Mouse (Mus musculus) lung, postnatal 36 days (tissue): ENCODE data around the gene P3h1.
A peak's percentile ranks its signal among the peaks of the same experiment; 100 is the strongest.
"Not testable (repeated sequence)": the region's sequence is repeated elsewhere in the genome, so short reads cannot be mapped to it uniquely, and the experiment has no call there.

Source experiments
- DNase-seq: peaks from one replicate; pipeline ENCODE4 v3.0.0; 2022; ENCODE audit warnings: mixed read lengths

Gene P3h1

GRCm38 (mm10) chr4:119275726-119276125 lies 43.0 kb downstream of the P3h1 start:
- DNase-seq = no peak

GRCm38 (mm10) chr4:119278784-119279183 lies 46.1 kb downstream of the P3h1 start:
- DNase-seq = not testable (repeated sequence)

DNA sequence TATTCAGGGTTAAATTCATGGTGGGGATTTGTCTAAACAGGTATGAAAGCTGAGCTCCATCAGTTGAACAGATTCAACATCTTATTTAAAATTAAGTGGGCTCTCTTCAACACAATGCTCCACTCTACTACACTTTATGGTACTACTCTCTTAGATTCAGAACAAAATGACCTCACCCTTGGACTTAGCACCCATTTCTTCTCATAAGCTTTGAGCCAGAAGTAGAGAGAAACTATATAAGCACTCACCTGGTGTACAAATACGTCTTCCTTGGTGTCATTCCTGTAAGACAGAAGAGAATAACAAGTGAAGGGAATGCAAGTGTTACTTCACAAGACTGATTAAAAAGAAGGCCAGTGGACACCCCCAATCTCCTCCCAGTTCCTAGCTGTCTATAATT lies 52.1 kb downstream of the P3h1 start:
- no peak for DNase-seq

DNA sequence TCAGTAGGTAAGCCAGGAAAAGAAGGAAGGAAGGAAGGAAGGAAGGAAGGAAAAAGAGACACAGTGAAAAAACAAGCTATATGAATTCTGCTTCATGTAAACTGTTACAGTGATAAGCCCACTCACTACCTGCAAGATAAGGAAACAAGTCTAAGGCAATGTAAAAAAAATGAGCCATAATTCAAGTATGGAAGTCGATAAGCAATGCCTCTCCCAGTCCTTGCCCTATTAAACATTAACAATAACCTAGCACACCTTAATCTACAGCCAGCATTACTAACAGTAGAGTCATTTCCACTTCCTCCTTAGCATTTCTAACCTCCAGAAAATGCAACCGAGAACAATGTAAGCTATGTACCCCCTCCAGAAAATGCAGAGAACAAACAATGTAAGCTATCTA lies 52.6 kb downstream of the P3h1 start:
- no peak for DNase-seq

- DNase-seq = no peak
Measured at GRCm38 (mm10) chr4:119291921-119292320, 59.2 kb downstream of the P3h1 start.

GRCm38 (mm10) chr4:119292771-119293573 lies 60.3 kb downstream of the P3h1 start:
- DNase-seq = peak; percentile 59

GRCm38 (mm10) chr4:119293574-119294258 lies 61.0 kb downstream of the P3h1 start:
- DNase-seq = peak; percentile 15

DNA sequence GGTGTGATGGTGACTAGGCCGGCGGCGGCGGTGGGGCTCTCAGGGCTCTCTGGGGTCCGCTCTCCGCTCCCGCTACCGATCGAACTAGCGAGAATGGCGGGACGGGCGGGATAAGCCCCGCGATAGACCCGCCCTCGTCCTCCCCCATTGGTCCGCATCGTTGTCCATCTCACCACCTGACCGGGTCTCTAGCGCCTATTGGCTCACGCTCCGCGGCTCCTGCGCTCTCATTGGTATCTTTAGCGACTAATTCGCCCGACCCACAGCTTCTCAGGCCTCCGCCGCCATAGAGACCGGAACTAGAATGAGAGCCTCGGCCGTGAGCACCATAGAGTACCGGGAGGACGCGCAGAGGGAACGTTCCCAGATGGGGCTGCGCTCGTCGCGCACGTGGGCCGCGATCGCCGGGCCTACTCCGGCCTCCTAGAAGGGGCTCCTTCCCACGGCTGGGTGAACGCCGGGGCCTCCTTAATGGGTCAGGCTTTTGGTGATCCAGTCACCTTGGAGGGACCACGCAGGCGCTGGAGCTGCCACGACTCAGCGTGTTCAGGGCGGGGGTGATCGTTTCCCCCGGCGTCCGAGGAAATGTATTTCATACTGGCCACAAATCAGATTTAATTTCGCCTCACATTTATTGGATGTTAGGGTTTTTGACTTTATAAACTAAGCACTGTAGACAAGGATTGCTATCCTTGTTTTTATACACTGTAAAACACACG lies 61.9 kb downstream of the P3h1 start, which contains the start of gene Ybx1:
Ybx1 (minus strand) TSS at position 190 of the 719 bp plus-strand sequence.
- DNase-seq = peak; percentile 99

DNA sequence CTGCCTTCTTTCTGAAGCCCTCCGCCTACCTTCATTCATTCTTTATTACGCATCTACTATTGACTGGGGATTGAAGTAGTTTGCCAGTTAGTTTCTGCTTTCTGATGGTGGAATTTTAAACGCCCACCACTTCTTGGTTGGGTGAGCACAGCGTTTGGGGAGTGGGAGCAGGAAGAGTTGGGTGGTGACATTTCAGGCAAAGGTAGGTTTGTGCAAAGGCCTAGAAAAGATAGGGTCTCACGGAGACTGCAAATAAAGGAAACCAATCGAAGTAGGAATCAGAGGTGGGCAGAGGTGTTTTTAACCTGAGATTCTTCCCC lies 62.4 kb downstream of the P3h1 start:
- no peak for DNase-seq

DNA sequence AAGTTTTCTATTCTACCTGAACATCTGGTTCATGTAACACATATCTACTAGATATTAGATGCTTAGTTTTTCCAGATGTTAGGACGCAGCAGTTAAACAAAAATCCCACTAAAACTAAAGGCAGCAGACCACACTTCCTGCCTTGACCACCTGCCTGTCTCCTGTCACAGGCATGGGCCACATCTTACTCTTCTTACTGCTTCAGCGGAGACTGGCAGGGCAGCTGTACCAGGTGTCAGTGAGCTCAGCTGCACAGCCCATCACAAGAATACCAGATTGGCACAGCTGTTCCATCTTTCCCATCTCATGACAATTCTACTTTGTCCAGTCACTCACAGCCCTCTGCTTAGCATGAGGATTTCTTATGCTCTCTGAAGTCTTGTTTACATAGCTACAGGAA lies 64.6 kb downstream of the P3h1 start:
- DNase-seq = no peak
